Mouse (Mus musculus) limb, embryonic 15.5 days (tissue): ENCODE results near the gene Hspa1a. TPM values are rescaled to one million over a fixed set of nuclear protein-coding genes. Genes with fewer than 3 reads are reported as not detected.
"Not testable (repeated sequence)": the region's sequence is repeated elsewhere in the genome, so short reads cannot be mapped to it uniquely, and the experiment has no call there.

Source experiments
- ATAC-seq: fragments of 200-750 bp; cut with Nextera tagmentation; 2 replicates; pipeline ENCODE4 v1.8.0; 2017; ENCODE audit warnings: low read depth, moderate TSS enrichment; ENCODE audit not compliant: insufficient number of reproducible peaks, low FRiP score, low TSS enrichment
- H3K27ac ChIP-seq: fragments of 300-500 bp; sonication (generic); 2 replicates; pipeline ENCODE4 v1.5.1; 2015; ENCODE audit warnings: moderate library complexity, mild to moderate bottlenecking, inconsistent platforms
- H3K27me3 ChIP-seq: fragments of 300-500 bp; sonication (generic); 2 replicates; pipeline ENCODE4 v1.6.1; 2015; ENCODE audit warnings: inconsistent platforms
- H3K36me3 ChIP-seq: fragments of 300-500 bp; sonication (generic); 2 replicates; pipeline ENCODE4 v1.6.1; 2015; ENCODE audit warnings: inconsistent platforms
- H3K4me1 ChIP-seq: fragments of 300-500 bp; sonication (generic); 2 replicates; pipeline ENCODE4 v1.6.1; 2015; ENCODE audit warnings: inconsistent platforms
- H3K4me2 ChIP-seq: fragments of 300-500 bp; sonication (generic); 2 replicates; pipeline ENCODE4 v1.6.1; 2015; ENCODE audit warnings: mild to moderate bottlenecking, inconsistent platforms
- H3K4me3 ChIP-seq: fragments of 300-500 bp; sonication (generic); 2 replicates; pipeline ENCODE4 v1.5.1; 2015; ENCODE audit warnings: mild to moderate bottlenecking, inconsistent platforms
- H3K9ac ChIP-seq: fragments of 300-500 bp; sonication (generic); 2 replicates; pipeline ENCODE4 v1.6.1; 2015; ENCODE audit warnings: inconsistent platforms
- H3K9me3 ChIP-seq: fragments of 300-500 bp; sonication (generic); 2 replicates; pipeline ENCODE4 v1.6.1; 2016; ENCODE audit warnings: inconsistent platforms
- WGBS: fragments of 180-500 bp; shearing (Covaris S2); methylation state at CpG from one replicate; pipeline ENCODE4 v1.1.7; 2015; 5-methylcytosine and 5-hydroxymethylcytosine counted together
- polyA plus RNA-seq: library from polyadenylated mRNA; unstranded; fragments of >200 nt; fragmentation: Nextera tagmentation; extraction: Ambion mirVana; gene quantifications from 2 replicates; pipeline ENCODE4 v1.2.1, GENCODE M21; 2015

The Hspa1a gene
- polyA plus RNA-seq, 1 experiment from 2014 or later, result 31.7 TPM

GRCm38 (mm10) chr17:34952378-34953040, 19.4 kb downstream of the Hspa1a start:
- Histone ChIP-seq H3K27ac (peak overlapping the region; percentile 91), H3K9me3 (no peaks in the 10 kb centered on the region)
- WGBS, result under 1% methylated on average over 23 of the region's 23 CpGs

DNA sequence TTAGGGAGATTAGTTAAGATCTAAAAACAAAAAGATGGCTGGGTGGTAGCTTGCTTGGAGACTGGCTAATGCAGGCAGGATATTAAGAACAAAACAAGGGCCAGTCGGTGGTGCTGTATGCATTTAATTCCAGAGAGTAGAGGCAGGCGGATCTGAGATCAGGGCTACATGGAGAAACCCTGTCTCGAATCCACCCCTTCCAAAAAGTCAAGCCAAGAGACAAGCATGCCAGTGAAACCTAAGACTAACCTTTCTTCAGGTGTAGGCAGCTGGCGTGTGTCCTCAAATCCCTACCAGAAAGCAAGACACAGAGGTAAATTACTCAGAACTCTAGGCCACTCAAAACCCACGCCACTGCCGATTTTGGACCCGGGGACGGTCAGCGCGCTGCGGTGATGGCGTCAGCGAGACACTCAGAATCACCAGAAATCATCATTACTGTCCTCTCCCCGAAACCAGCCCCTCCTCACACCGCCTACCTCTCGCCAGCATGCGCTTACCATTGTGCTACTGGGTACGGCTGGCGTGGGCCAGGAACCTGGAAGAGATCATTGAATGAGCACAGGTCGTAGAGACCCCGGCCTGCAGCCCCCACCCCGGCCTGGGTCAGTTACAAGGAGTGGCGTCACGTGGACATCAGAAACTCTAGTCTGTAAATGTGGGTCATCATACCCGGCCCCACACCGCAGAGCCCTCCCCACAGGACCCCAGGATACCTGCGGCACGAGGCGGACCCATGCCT, 20.1 kb downstream of the Hspa1a start:
- peak overlapping the region; percentile 96 for H3K9ac ChIP-seq
- peaks cover 16% of the 10 kb centered on the region for H3K27me3 ChIP-seq
- peaks cover 15% of the 10 kb centered on the region for H3K4me1 ChIP-seq
- H3K36me3 ChIP-seq, result peaks cover 20% of the 10 kb centered on the region
- ATAC-seq, result peak; percentile 26; the same call in 1 of the 2 replicates
- peak overlapping the region; percentile 88 for H3K4me3 ChIP-seq
- H3K9me3 ChIP-seq, result no peaks in the 10 kb centered on the region
- peak overlapping the region; percentile 66 for H3K4me2 ChIP-seq
- WGBS, result under 1% methylated on average over 29 of the region's 29 CpGs
- peak overlapping the region; percentile 91 for H3K27ac ChIP-seq

More at GRCm38 (mm10) chr17:34952378-34953040, 19.4 kb downstream of the Hspa1a start:
- H3K4me3 ChIP-seq, result peak overlapping the region; percentile 88
- H3K4me2 ChIP-seq, result peak overlapping the region; percentile 66
- ATAC-seq, result peak; percentile 83
- H3K27me3 ChIP-seq, result peaks cover 19% of the 10 kb centered on the region
- H3K9ac ChIP-seq, result peak overlapping the region; percentile 96
- H3K4me1 ChIP-seq, result peaks cover 15% of the 10 kb centered on the region
- H3K36me3 ChIP-seq, result peaks cover 20% of the 10 kb centered on the region

DNA sequence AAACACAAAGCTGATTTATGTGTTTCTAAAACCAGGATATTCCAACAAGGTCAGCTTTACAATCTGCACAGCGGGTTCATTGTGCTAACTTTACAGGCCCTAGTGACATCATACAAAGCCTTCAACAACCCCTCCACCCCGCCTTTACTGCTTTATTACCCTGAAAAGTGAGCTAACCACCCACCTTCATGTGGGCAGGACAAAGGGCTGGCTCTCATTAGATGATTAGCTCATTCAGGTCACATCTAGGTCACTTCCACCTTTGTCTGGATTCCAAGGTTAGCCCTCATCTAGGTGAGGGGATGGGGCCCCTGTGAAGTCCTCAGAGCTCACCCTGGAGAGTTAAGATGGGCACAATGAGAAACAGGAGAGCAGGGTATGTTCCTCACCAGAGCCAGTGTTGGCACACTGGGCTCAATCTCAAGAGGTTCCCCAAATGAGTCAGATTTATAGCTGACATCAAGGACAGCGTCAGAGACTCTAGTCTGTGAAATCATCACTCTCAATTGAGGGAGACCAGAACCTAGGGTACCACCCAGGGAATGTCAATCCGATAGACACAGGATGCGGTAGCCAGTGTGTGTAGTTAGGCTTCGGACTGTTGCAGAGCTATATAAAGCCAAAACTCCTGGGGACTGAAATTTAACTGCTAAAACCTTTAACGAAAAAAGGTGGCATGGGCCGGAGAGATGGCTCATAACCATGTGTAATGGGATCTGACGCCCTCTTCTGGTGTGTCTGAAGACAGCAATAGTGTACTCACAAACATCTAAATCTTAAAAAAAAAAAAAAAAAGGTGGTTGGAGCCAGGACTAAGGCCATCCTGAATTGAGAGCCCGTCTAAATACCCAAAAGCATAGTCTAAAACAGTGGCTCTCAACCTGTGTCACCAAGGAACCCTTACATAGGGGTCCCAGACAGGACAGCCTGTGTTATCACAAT, 21.2 kb downstream of the Hspa1a start:
- peak overlapping the region; percentile 66 for H3K4me2 ChIP-seq
- peaks cover 15% of the 10 kb centered on the region for H3K4me1 ChIP-seq
- peak overlapping the region; percentile 88 for H3K4me3 ChIP-seq
- H3K36me3 ChIP-seq, result peaks cover 20% of the 10 kb centered on the region
- H3K9me3 ChIP-seq, result no peaks in the 10 kb centered on the region
- 18% methylated on average over 10 of the region's 10 CpGs for WGBS
- ATAC-seq, result no peak
- peaks cover 12% of the 10 kb centered on the region for H3K27me3 ChIP-seq
- H3K9ac ChIP-seq, result peak overlapping the region; percentile 96
- peak overlapping the region; percentile 91 for H3K27ac ChIP-seq

- Histone ChIP-seq H3K4me3 (no peak overlapping the region), H3K4me2 (no peak overlapping the region), H3K9me3 (no peaks in the 10 kb centered on the region), H3K36me3 (peaks cover 20% of the 10 kb centered on the region), H3K27me3 (peaks cover 2% of the 10 kb centered on the region; the same call in 1 of the 2 replicates), H3K9ac (no peak overlapping the region), H3K4me1 (peaks cover 15% of the 10 kb centered on the region), H3K27ac (no peak overlapping the region; the same call in 1 of the 2 replicates)
- WGBS, result 42% methylated on average over 4 of the region's 4 CpGs
- no peak for ATAC-seq
These were observed 22.4 kb downstream of the Hspa1a start for GRCm38 (mm10) chr17:34949553-34949969.

- WGBS, result 62% methylated on average over 9 of the region's 9 CpGs
These were observed 23.0 kb downstream of the Hspa1a start for GRCm38 (mm10) chr17:34948721-34949552.

GRCm38 (mm10) chr17:34947606-34948005, 24.4 kb downstream of the Hspa1a start:
- H3K4me2 ChIP-seq, result no peak overlapping the region
- ATAC-seq, result no peak
- H3K9me3 ChIP-seq, result no peaks in the 10 kb centered on the region
- no peak overlapping the region for H3K9ac ChIP-seq
- H3K27ac ChIP-seq, result no peak overlapping the region
- 26% methylated on average over 8 of the region's 8 CpGs for WGBS
- no peak overlapping the region for H3K4me3 ChIP-seq
- peaks cover 20% of the 10 kb centered on the region for H3K36me3 ChIP-seq
- peaks cover 19% of the 10 kb centered on the region for H3K4me1 ChIP-seq
- H3K27me3 ChIP-seq, result no peaks in the 10 kb centered on the region

More at GRCm38 (mm10) chr17:34948721-34949552, 23.0 kb downstream of the Hspa1a start:
- not testable (repeated sequence) for ATAC-seq, H3K4me2 ChIP-seq, H3K9ac ChIP-seq, H3K27me3 ChIP-seq, H3K9me3 ChIP-seq, H3K4me3 ChIP-seq, H3K27ac ChIP-seq
- Histone ChIP-seq H3K36me3 (peaks cover 20% of the 10 kb centered on the region), H3K4me1 (peaks cover 19% of the 10 kb centered on the region)

DNA sequence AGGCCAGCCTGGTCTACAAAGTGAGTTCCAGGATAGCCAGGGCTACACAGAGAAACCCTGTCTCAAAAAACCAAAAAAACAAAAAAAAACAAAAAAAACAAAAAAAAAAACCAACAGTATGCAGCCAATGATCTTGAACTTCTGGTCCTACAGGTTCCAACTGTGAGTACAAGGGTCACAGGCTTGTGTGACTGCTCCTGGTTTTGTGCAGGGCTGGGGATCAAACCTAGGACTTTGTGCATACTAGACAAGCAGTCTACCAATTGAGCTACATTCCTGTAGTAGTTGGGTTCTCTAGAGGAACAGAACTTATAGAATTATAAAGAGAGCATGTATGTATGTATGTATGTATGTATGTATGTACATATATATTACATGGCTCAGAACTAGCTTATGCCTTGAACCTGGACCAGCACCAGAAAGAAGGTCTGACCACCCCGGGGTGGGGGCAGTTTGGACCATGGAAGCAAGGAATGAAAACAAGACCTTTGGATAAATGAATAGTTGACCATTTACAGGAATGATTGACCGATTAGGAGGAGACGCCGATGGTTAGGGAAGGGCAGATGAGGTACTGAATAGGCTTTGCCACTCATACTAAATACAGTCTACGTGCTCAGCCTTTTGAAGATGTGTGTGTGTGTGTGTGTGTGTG, 25.3 kb downstream of the Hspa1a start:
- peaks cover 23% of the 10 kb centered on the region for H3K4me1 ChIP-seq
- no peak overlapping the region for H3K4me2 ChIP-seq
- no peak overlapping the region for H3K4me3 ChIP-seq
- peaks cover 20% of the 10 kb centered on the region for H3K36me3 ChIP-seq
- no peaks in the 10 kb centered on the region for H3K27me3 ChIP-seq
- no peak overlapping the region for H3K9ac ChIP-seq
- 86% methylated on average over 5 of the region's 5 CpGs for WGBS
- ATAC-seq, result no peak
- H3K9me3 ChIP-seq, result no peaks in the 10 kb centered on the region
- no peak overlapping the region for H3K27ac ChIP-seq

DNA sequence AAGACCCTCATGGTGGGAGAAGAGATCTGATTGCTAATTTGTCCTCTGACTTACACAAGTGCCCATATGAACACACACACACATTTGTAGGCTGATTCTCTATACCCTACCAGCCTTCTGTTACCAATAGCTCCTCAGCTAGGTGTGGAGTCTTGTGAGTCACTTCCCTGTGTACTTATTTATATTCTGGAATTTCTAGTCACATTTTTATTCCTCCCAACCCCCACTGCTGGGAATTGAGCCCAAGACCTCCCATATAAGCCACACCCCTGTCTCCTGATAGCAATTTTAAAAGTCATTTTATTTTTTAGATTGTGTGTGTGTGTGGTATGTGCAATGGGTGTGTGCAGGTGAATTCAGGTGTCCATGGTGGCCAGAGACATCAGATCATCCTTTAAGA, 27.6 kb downstream of the Hspa1a start:
- Histone ChIP-seq H3K9me3 (no peaks in the 10 kb centered on the region), H3K4me3 (no peak overlapping the region), H3K27me3 (no peaks in the 10 kb centered on the region), H3K36me3 (peaks cover under 1% of the 10 kb centered on the region), H3K4me1 (peaks cover 12% of the 10 kb centered on the region), H3K4me2 (no peak overlapping the region), H3K27ac (no peak overlapping the region), H3K9ac (no peak overlapping the region)
- ATAC-seq, result no peak

DNA sequence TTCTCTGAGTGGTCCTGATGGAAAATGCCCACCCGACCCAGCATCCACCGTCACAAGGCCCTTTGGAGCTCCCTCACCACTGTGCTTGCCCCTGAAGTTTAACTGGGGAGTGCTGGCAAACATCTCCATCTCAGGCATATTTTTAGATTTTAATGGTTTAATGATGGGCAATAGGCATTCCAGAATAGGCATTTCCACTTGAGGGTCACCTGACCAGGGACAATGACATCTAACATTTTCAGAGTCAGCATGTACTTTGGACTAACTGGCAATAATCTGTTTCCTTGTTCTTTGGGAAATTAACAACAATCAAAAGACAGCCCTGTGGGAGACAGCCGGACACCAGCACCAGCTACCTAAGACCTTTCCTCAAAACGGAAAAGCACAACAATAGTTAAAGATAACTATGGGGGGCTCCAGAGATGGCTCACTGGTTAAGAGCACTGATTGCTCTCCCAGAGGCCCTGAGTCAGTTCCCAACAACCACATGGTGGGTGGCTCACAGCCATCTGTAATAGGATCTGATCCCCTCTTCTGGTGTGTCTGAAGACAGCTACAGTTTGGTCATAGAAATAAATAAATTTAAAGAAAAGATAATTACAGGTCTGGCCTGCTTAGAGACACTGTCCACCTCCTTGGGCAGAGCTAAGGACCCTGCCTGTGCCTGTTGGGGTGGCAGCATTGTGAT, 28.7 kb downstream of the Hspa1a start:
- no peak for ATAC-seq
- 77% methylated on average over 4 of the region's 4 CpGs for WGBS
- no peak overlapping the region for H3K4me3 ChIP-seq
- H3K27ac ChIP-seq, result no peak overlapping the region
- no peaks in the 10 kb centered on the region for H3K36me3 ChIP-seq
- H3K27me3 ChIP-seq, result no peaks in the 10 kb centered on the region
- no peaks in the 10 kb centered on the region for H3K9me3 ChIP-seq
- H3K4me2 ChIP-seq, result no peak overlapping the region
- peaks cover 12% of the 10 kb centered on the region for H3K4me1 ChIP-seq
- H3K9ac ChIP-seq, result no peak overlapping the region

DNA sequence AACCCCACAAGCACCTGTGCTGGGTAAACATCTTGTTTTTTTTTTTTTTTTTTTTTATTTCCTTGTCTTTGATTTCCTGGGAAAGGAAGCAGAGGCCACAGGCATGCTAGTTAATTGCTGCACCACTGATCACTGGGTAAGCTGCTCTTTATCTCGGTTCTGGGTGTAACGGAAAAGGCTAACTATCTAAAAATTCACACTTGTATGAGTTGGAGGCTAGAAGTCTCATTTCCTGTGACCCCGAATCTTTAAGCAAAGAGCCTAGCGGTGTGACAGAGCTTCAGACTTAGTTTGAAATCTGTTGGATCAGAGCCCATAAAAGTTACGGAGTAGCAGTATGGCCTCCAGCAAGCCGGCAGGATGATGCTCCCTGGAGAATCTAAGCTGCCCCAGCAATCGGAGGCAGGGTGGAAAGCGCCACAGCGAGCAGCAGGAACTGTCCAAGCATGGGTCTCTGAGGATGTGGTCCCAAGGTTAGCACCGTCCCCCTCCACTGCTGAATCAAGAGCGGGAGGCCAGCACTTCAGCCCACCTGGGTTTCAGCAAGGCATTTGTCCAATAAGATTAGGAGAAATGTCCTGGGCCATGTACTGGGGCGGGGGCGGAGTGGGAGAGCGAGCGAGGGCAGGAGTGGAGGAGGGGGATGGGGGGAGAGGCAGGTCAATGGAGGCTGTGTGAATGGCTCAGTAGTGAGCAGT, 30.5 kb downstream of the Hspa1a start:
- ATAC-seq, result no peak
- no peak overlapping the region for H3K27ac ChIP-seq
- WGBS, result 5% methylated on average over 15 of the region's 15 CpGs

More for the DNA sequence above, 30.5 kb downstream of the Hspa1a start:
- Histone ChIP-seq H3K9ac (no peak overlapping the region), H3K36me3 (no peaks in the 10 kb centered on the region), H3K4me3 (peak overlapping the region; percentile 22), H3K9me3 (no peaks in the 10 kb centered on the region), H3K4me1 (peaks cover 12% of the 10 kb centered on the region), H3K27me3 (no peaks in the 10 kb centered on the region), H3K4me2 (peak overlapping the region; percentile 33)
